Mouse (Mus musculus): ENCODE measurements around the gene Pla2g16. TPM values are rescaled to one million over a fixed set of nuclear protein-coding genes. Genes with fewer than 3 reads are reported as not detected.

Gene Pla2g16
- polyA plus RNA-seq, 1 experiment from 2014 or later = 4.6 TPM

GRCm38 (mm10) chr19:7551550-7552300, 5.5 kb upstream of the Pla2g16 start:
- H3K4me3 ChIP-seq = no peak overlapping the region
- WGBS = 71% methylated on average over 4 of the region's 4 CpGs
- no peak for DNase-seq (ENCODE audit: low spot score)
- no peaks in the 10 kb centered on the region for H3K27me3 ChIP-seq (ENCODE audit: insufficient read depth, poor library complexity, severe bottlenecking)
- H3K36me3 ChIP-seq = no peaks in the 10 kb centered on the region
- no peaks in the 10 kb centered on the region for H3K4me1 ChIP-seq (replicated peaks)
- H3K27ac ChIP-seq = no peak overlapping the region
- H3K9me3 ChIP-seq = no peaks in the 10 kb centered on the region

- WGBS = 93% methylated on average over 2 of the region's 2 CpGs
- no peaks in the 10 kb centered on the region for H3K36me3 ChIP-seq
- H3K27ac ChIP-seq = no peak overlapping the region
- peaks cover under 1% of the 10 kb centered on the region for H3K4me1 ChIP-seq (replicated peaks)
- no peak for DNase-seq (ENCODE audit: low spot score)
- peaks cover under 1% of the 10 kb centered on the region; the same call in 1 of the 2 replicates for H3K27me3 ChIP-seq (ENCODE audit: insufficient read depth, poor library complexity, severe bottlenecking)
- no peak overlapping the region for H3K4me3 ChIP-seq
- no peaks in the 10 kb centered on the region for H3K9me3 ChIP-seq
Observed at GRCm38 (mm10) chr19:7552301-7552673, 5.0 kb upstream of the Pla2g16 start.

GRCm38 (mm10) chr19:7553441-7553840, 3.8 kb upstream of the Pla2g16 start:
- Histone ChIP-seq H3K9me3 (no peaks in the 10 kb centered on the region), H3K4me3 (no peak overlapping the region), H3K27ac (no peak overlapping the region), H3K27me3 (ENCODE audit: insufficient read depth, poor library complexity, severe bottlenecking) (peaks cover 12% of the 10 kb centered on the region; the same call in 1 of the 2 replicates), H3K4me1 (replicated peaks) (peaks cover 11% of the 10 kb centered on the region), H3K36me3 (no peaks in the 10 kb centered on the region)
- no peak for DNase-seq (ENCODE audit: low spot score)

- Histone ChIP-seq H3K9me3 (no peaks in the 10 kb centered on the region), H3K27me3 (ENCODE audit: insufficient read depth, poor library complexity, severe bottlenecking) (peaks cover 15% of the 10 kb centered on the region; the same call in 1 of the 2 replicates), H3K27ac (no peak overlapping the region), H3K4me3 (no peak overlapping the region), H3K36me3 (no peaks in the 10 kb centered on the region), H3K4me1 (replicated peaks) (peaks cover 11% of the 10 kb centered on the region)
- 73% methylated on average over 4 of the region's 4 CpGs for WGBS
- DNase-seq (ENCODE audit: low spot score) = no peak
Observed at GRCm38 (mm10) chr19:7554881-7555280, 2.4 kb upstream of the Pla2g16 start.

GRCm38 (mm10) chr19:7556641-7557040, 618 bp upstream of the Pla2g16 start:
- no peaks in the 10 kb centered on the region for H3K9me3 ChIP-seq
- WGBS = 91% methylated on average over 1 of the region's 1 CpGs
- H3K36me3 ChIP-seq = no peaks in the 10 kb centered on the region
- peaks cover 15% of the 10 kb centered on the region; the same call in 1 of the 2 replicates for H3K27me3 ChIP-seq (ENCODE audit: insufficient read depth, poor library complexity, severe bottlenecking)
- H3K4me3 ChIP-seq = no peak overlapping the region
- DNase-seq (ENCODE audit: low spot score) = no peak
- H3K27ac ChIP-seq = no peak overlapping the region
- peaks cover 11% of the 10 kb centered on the region for H3K4me1 ChIP-seq (replicated peaks)

- WGBS = 7% methylated on average over 4 of the region's 4 CpGs
- Histone ChIP-seq H3K9me3 (no peaks in the 10 kb centered on the region), H3K36me3 (no peaks in the 10 kb centered on the region), H3K4me3 (peak overlapping the region; percentile 63), H3K27ac (peak overlapping the region; percentile 79; the same call in 1 of the 2 replicates), H3K27me3 (ENCODE audit: insufficient read depth, poor library complexity, severe bottlenecking) (peaks cover 15% of the 10 kb centered on the region; the same call in 1 of the 2 replicates), H3K4me1 (replicated peaks) (peaks cover 11% of the 10 kb centered on the region)
- DNase-seq (ENCODE audit: low spot score) = no peak
Observed at GRCm38 (mm10) chr19:7557844-7558243, 585 bp downstream of the Pla2g16 start.

GRCm38 (mm10) chr19:7558675-7559074, 1.4 kb downstream of the Pla2g16 start:
- 86% methylated on average over 4 of the region's 4 CpGs for WGBS
- Histone ChIP-seq H3K36me3 (no peaks in the 10 kb centered on the region), H3K9me3 (no peaks in the 10 kb centered on the region), H3K27ac (no peak overlapping the region), H3K4me1 (replicated peaks) (peaks cover 11% of the 10 kb centered on the region), H3K4me3 (no peak overlapping the region), H3K27me3 (ENCODE audit: insufficient read depth, poor library complexity, severe bottlenecking) (peaks cover 15% of the 10 kb centered on the region; the same call in 1 of the 2 replicates)
- no peak for DNase-seq (ENCODE audit: low spot score)

- DNase-seq (ENCODE audit: low spot score) = no peak
- no peaks in the 10 kb centered on the region for H3K9me3 ChIP-seq
- no peak overlapping the region for H3K4me3 ChIP-seq
- WGBS = 56% methylated on average over 4 of the region's 4 CpGs
- H3K4me1 ChIP-seq (replicated peaks) = peaks cover 11% of the 10 kb centered on the region
- H3K27ac ChIP-seq = no peak overlapping the region
- H3K36me3 ChIP-seq = no peaks in the 10 kb centered on the region
- H3K27me3 ChIP-seq (ENCODE audit: insufficient read depth, poor library complexity, severe bottlenecking) = peaks cover 15% of the 10 kb centered on the region; the same call in 1 of the 2 replicates
Observed at GRCm38 (mm10) chr19:7559986-7560385, 2.7 kb downstream of the Pla2g16 start.

GRCm38 (mm10) chr19:7561456-7561855, 4.2 kb downstream of the Pla2g16 start:
- H3K4me1 ChIP-seq (replicated peaks) = peaks cover 11% of the 10 kb centered on the region
- DNase-seq (ENCODE audit: low spot score) = no peak
- 61% methylated on average over 3 of the region's 3 CpGs for WGBS
- H3K27ac ChIP-seq = no peak overlapping the region
- no peak overlapping the region for H3K4me3 ChIP-seq
- H3K9me3 ChIP-seq = no peaks in the 10 kb centered on the region
- H3K36me3 ChIP-seq = no peaks in the 10 kb centered on the region
- H3K27me3 ChIP-seq (ENCODE audit: insufficient read depth, poor library complexity, severe bottlenecking) = peaks cover 15% of the 10 kb centered on the region; the same call in 1 of the 2 replicates

- Histone ChIP-seq H3K27ac (no peak overlapping the region), H3K9me3 (no peaks in the 10 kb centered on the region), H3K4me1 (replicated peaks) (peaks cover 7% of the 10 kb centered on the region), H3K4me3 (no peak overlapping the region), H3K36me3 (no peaks in the 10 kb centered on the region), H3K27me3 (ENCODE audit: insufficient read depth, poor library complexity, severe bottlenecking) (peaks cover 11% of the 10 kb centered on the region; the same call in 1 of the 2 replicates)
- no peak for DNase-seq (ENCODE audit: low spot score)
- WGBS = 81% methylated on average over 10 of the region's 10 CpGs
Observed at GRCm38 (mm10) chr19:7562601-7563129, 5.4 kb downstream of the Pla2g16 start.

GRCm38 (mm10) chr19:7563676-7564075, 6.4 kb downstream of the Pla2g16 start:
- H3K27me3 ChIP-seq (ENCODE audit: insufficient read depth, poor library complexity, severe bottlenecking) = 0 out of 2 replicates have a peak, but pooled peaks cover 1% of the 10 kb centered on the region
- H3K9me3 ChIP-seq = no peaks in the 10 kb centered on the region
- no peak overlapping the region for H3K4me3 ChIP-seq
- DNase-seq (ENCODE audit: low spot score) = no peak
- WGBS = 90% methylated on average over 2 of the region's 2 CpGs
- no peak overlapping the region for H3K27ac ChIP-seq
- peaks cover 4% of the 10 kb centered on the region; the same call in 1 of the 2 replicates for H3K4me1 ChIP-seq (replicated peaks)
- H3K36me3 ChIP-seq = no peaks in the 10 kb centered on the region

GRCm38 (mm10) chr19:7564457-7564856, 7.2 kb downstream of the Pla2g16 start:
- Histone ChIP-seq H3K27me3 (ENCODE audit: insufficient read depth, poor library complexity, severe bottlenecking) (no peaks in the 10 kb centered on the region), H3K4me3 (no peak overlapping the region), H3K9me3 (no peaks in the 10 kb centered on the region), H3K4me1 (replicated peaks) (peaks cover 5% of the 10 kb centered on the region; the same call in 1 of the 2 replicates), H3K27ac (no peak overlapping the region), H3K36me3 (no peaks in the 10 kb centered on the region)
- DNase-seq (ENCODE audit: low spot score) = no peak
- 81% methylated on average over 1 of the region's 1 CpGs for WGBS

GRCm38 (mm10) chr19:7566826-7567225, 9.6 kb downstream of the Pla2g16 start:
- no peaks in the 10 kb centered on the region for H3K36me3 ChIP-seq
- peaks cover 5% of the 10 kb centered on the region; the same call in 1 of the 2 replicates for H3K4me1 ChIP-seq (replicated peaks)
- no peaks in the 10 kb centered on the region for H3K27me3 ChIP-seq (ENCODE audit: insufficient read depth, poor library complexity, severe bottlenecking)
- H3K4me3 ChIP-seq = no peak overlapping the region
- DNase-seq (ENCODE audit: low spot score) = no peak
- no peak overlapping the region; the same call in 1 of the 2 replicates for H3K27ac ChIP-seq
- WGBS = 66% methylated on average over 3 of the region's 3 CpGs
- H3K9me3 ChIP-seq = no peaks in the 10 kb centered on the region
